ENCODE assay signal across 21 mouse cellular contexts in the genomic region with DNA sequence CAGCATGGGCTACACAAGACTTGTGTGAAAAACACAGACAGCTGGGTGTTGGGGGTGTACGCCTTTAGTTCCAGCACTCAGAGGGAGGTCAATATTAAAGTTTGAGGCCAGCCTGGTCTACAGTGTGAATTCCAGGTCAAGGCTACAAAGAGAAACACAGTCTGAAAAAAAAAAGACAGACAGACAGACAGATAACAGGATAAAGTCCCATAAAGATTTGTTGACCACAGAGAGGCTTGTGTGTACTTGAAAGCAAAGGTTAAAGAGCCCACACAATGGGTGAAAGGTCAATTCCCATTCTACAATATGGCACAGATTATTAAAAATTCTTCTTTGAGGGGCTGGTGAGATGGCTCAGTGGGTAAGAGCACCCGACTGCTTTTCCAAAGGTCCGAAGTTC. TPM values are rescaled to one million over a fixed set of nuclear protein-coding genes. Genes with fewer than 3 reads are reported as not detected.
DNase-seq lines count a peak whose midpoint lies in the region; ATAC-seq and TF ChIP-seq lines count a peak whose summit lies in the region.
"Had no signal": no experiment of that assay in that cellular context is flagged by ENCODE, and none has a peak within 500 bp of the region (broad histone marks: within the 10 kb centered on the region; RNA-seq: fewer than 3 reads in every experiment).

No protein-coding gene starts in this region.

- H3K4me3 ChIP-seq in gastrocnemius, adult 2 months = no peak overlapping the region
- no peak overlapping the region for H3K4me3 ChIP-seq in intestine, embryonic 14.5 days (ENCODE audit: low read depth, low read length)
- H3K4me3 ChIP-seq in intestine, embryonic 15.5 days (replicated peaks) = no peak overlapping the region
- no peak overlapping the region for H3K4me3 ChIP-seq in liver, embryonic 16.5 days (ENCODE audit: low read depth, low read length)
- H3K4me3 ChIP-seq: forebrain, embryonic 10.5 days; forebrain, embryonic 13.5 days; heart, embryonic 13.5 days; hindbrain, embryonic 13.5 days had no signal

- H3K4me2 ChIP-seq in intestine, embryonic 14.5 days (ENCODE audit: low read length) = no peak overlapping the region
- H3K4me2 ChIP-seq in intestine, embryonic 15.5 days (replicated peaks) = no peak overlapping the region
- no peak overlapping the region for H3K4me2 ChIP-seq in liver, embryonic 16.5 days (ENCODE audit: low read depth, low read length)
- H3K4me2 ChIP-seq: forebrain, embryonic 13.5 days; heart, embryonic 13.5 days; hindbrain, embryonic 13.5 days had no signal

- no peak overlapping the region for H3K9ac ChIP-seq in intestine, embryonic 14.5 days (ENCODE audit: low read length)
- H3K9ac ChIP-seq in intestine, embryonic 15.5 days = no peak overlapping the region
- no peak overlapping the region for H3K9ac ChIP-seq in liver, embryonic 16.5 days (ENCODE audit: low read depth, low read length)
- H3K9ac ChIP-seq: forebrain, embryonic 13.5 days; heart, embryonic 13.5 days; hindbrain, embryonic 13.5 days had no signal

- H3K36me3 ChIP-seq in intestine, embryonic 14.5 days (ENCODE audit: control insufficient read depth, insufficient read depth, low read length) = no peaks in the 10 kb centered on the region
- no peaks in the 10 kb centered on the region for H3K36me3 ChIP-seq in intestine, embryonic 15.5 days
- H3K36me3 ChIP-seq in liver, embryonic 16.5 days (ENCODE audit: control insufficient read depth, insufficient read depth) = no peaks in the 10 kb centered on the region
- H3K36me3 ChIP-seq: forebrain, embryonic 10.5 days had no signal

- H3K27me3 ChIP-seq in intestine, embryonic 14.5 days (replicated peaks; ENCODE audit: control insufficient read depth, insufficient read depth, low read length) = no peaks in the 10 kb centered on the region
- no peaks in the 10 kb centered on the region for H3K27me3 ChIP-seq in intestine, embryonic 15.5 days (replicated peaks)
- H3K27me3 ChIP-seq in liver, embryonic 16.5 days (ENCODE audit: control insufficient read depth, insufficient read depth, low read depth, low read length) = no peaks in the 10 kb centered on the region
- H3K27me3 ChIP-seq: forebrain, embryonic 13.5 days; heart, embryonic 13.5 days; hindbrain, embryonic 13.5 days had no signal

- peaks cover 18% of the 10 kb centered on the region for H3K4me1 ChIP-seq in intestine, embryonic 14.5 days (replicated peaks; ENCODE audit: control insufficient read depth, insufficient read depth, low read length)
- peaks cover 5% of the 10 kb centered on the region for H3K4me1 ChIP-seq in intestine, embryonic 15.5 days (replicated peaks)
- H3K4me1 ChIP-seq in liver, embryonic 16.5 days (ENCODE audit: control insufficient read depth, low read depth, low read length) = peaks cover 22% of the 10 kb centered on the region

- intact Hi-C loops in gastrocnemius, adult 2 months (cut with DNase I) = no loop called here

- no peak for TF ChIP-seq CTCF in gastrocnemius, adult 2 months (IDR thresholded peaks at IDR 0.05)

- DNase-seq in gastrocnemius, adult 2 months = no peak
- DNase-seq in gastrocnemius, postnatal 10 days = no peak
- peak; percentile 7 for DNase-seq in intestine, embryonic 14.5 days (ENCODE audit: low spot score)
- peak; percentile 44 for DNase-seq in kidney, adult 9 months
- DNase-seq in kidney, postnatal 10 days = no peak
- no peak for DNase-seq in liver
- DNase-seq: adrenal gland, adult 8-10 months; adrenal gland, postnatal 25 days; cerebellum, adult 18-20 months; cerebellum, adult 9-10 months; cerebellum, postnatal 14 days; gastrocnemius, postnatal 36 days had no signal

- no peak for ATAC-seq in intestine, embryonic 14.5 days (replicated peaks; ENCODE audit: low FRiP score, low TSS enrichment, low read depth)
- no peak for ATAC-seq in intestine, embryonic 15.5 days
- no peak for ATAC-seq in liver, embryonic 16.5 days (ENCODE audit: low read depth)
- ATAC-seq: activated CD4-positive, CD25-positive, alpha-beta regulatory T cell, adult 4 months; forebrain, embryonic 13.5 days; forebrain, embryonic 16.5 days; hindbrain, embryonic 16.5 days had no signal

- no peaks in the 10 kb centered on the region for H3K9me3 ChIP-seq in intestine, embryonic 14.5 days (ENCODE audit: control insufficient read depth, low read length)
- no peaks in the 10 kb centered on the region for H3K9me3 ChIP-seq in intestine, embryonic 15.5 days
- H3K9me3 ChIP-seq in liver, embryonic 16.5 days (replicated peaks; ENCODE audit: control insufficient read depth, low read length) = no peaks in the 10 kb centered on the region
- H3K9me3 ChIP-seq: forebrain, embryonic 10.5 days; forebrain, embryonic 13.5 days; heart, embryonic 13.5 days; hindbrain, embryonic 13.5 days had no signal

- WGBS in intestine, embryonic 14.5 days = 91% methylated on average over 3 of the region's 3 CpGs
- 94% methylated on average over 3 of the region's 3 CpGs for WGBS in intestine, embryonic 15.5 days
- WGBS in liver, embryonic 16.5 days (ENCODE audit: insufficient replicate concordance) = 75% methylated on average over 3 of the region's 3 CpGs

- H3K27ac ChIP-seq in gastrocnemius, adult 2 months = peak overlapping the region; percentile 0; the same call in 1 of the 2 replicates
- H3K27ac ChIP-seq in intestine, embryonic 14.5 days (ENCODE audit: low read depth) = no peak overlapping the region
- no peak overlapping the region for H3K27ac ChIP-seq in intestine, embryonic 15.5 days
- H3K27ac ChIP-seq in liver, embryonic 16.5 days (ENCODE audit: low read length) = peak overlapping the region; percentile 45
- H3K27ac ChIP-seq: forebrain, embryonic 10.5 days; forebrain, embryonic 13.5 days; heart, embryonic 13.5 days; hindbrain, embryonic 13.5 days had no signal

RNA-seq across cellular contexts. Expression of gene Acat1, which starts 3.0 kb away (rescaled TPM):
- total RNA-seq in gastrocnemius, adult 2 months (2021) = 100 to 1,000 TPM; 116 to 180 TPM
- total RNA-seq in gastrocnemius, postnatal 10 days (2021) = 10 to 100 TPM; 96.4 to 98.2 TPM
- 122 and 131 TPM in 2 replicates for polyA plus RNA-seq in intestine, embryonic 14.5 days (2014; fragmentation: Nextera tagmentation; extraction: Ambion mirVana)
- 139 and 153 TPM in 2 replicates for polyA plus RNA-seq in intestine, embryonic 15.5 days (2015; fragmentation: Nextera tagmentation; extraction: Ambion mirVana)
- polyA plus RNA-seq in liver, embryonic 16.5 days (2015; fragmentation: Nextera tagmentation; extraction: Ambion mirVana) = 138 and 148 TPM in 2 replicates

Comparison
In these comparisons a context has a peak if more than half of its experiments do, and no peak if none do; other contexts are left out.
1. DNase-seq: peak in intestine, embryonic 14.5 days (single experiment) and kidney, adult 9 months (single experiment); none in gastrocnemius, adult 2 months (single experiment), gastrocnemius, postnatal 10 days (single experiment), kidney, postnatal 10 days (single experiment) and liver (single experiment).
2. H3K27ac ChIP-seq: peak in gastrocnemius, adult 2 months (single experiment) and liver, embryonic 16.5 days (single experiment); none in intestine, embryonic 14.5 days (single experiment) and intestine, embryonic 15.5 days (single experiment).